Mouse (Mus musculus) CH12.LX (cell line): Measurements from ENCODE around the gene Zfp637. TPM values are rescaled to one million over a fixed set of nuclear protein-coding genes. Genes with fewer than 3 reads are reported as not detected.

Experiments
- DNase-seq: peaks from one replicate; pipeline ENCODE4 v3.0.0-alpha.2; 2013; ENCODE audit errors: extremely low read depth
- H3K27ac ChIP-seq: 2 replicates; pipeline ENCODE4 v1.5.1; 2012; ENCODE audit warnings: low read depth, mild to moderate bottlenecking, control low read depth, moderate library complexity; ENCODE audit not compliant: insufficient read depth
- H3K27me3 ChIP-seq: replicated peaks from 2 replicates; pipeline ENCODE3; 2012; ENCODE audit warnings: inconsistent platforms
- H3K36me3 ChIP-seq, 2 experiments: replicated peaks in 1 of 2; 2 replicates each; pipeline versions ENCODE3 to v1.6.1; 2012; ENCODE audit warnings: inconsistent platforms in 1 of 2, low read length in 1 of 2, mild to moderate bottlenecking in 1 of 2, mixed read lengths in 1 of 2, moderate library complexity in 1 of 2; ENCODE audit not compliant: control insufficient read depth in 1 of 2, insufficient read depth in 1 of 2
- H3K4me1 ChIP-seq, 2 experiments: 2 replicates each; pipeline ENCODE4 v1.6.1; 2012; ENCODE audit warnings: inconsistent platforms in 1 of 2, moderate library complexity in 1 of 2; ENCODE audit not compliant: insufficient read depth in 2 of 2, control insufficient read depth in 1 of 2
- H3K4me2 ChIP-seq: 2 replicates; pipeline ENCODE4 v1.6.1; 2012; ENCODE audit warnings: low read depth, mild to moderate bottlenecking, control low read depth; ENCODE audit not compliant: poor library complexity, insufficient read depth, severe bottlenecking
- H3K4me3 ChIP-seq, 3 experiments: fragments of 150-350 bp in 1 of 3; sonication (generic) in 1 of 3; replicated peaks in 1 of 3; 2 replicates each; pipeline versions ENCODE3 to v1.5.1; 2011 to 2012; ENCODE audit warnings: low read depth in 2 of 3, low read length in 2 of 3, mild to moderate bottlenecking in 2 of 3, moderate library complexity in 2 of 3, control low read depth in 1 of 3, improper control_type of control experiment in 1 of 3, inconsistent platforms in 1 of 3, mixed read lengths in 1 of 3; ENCODE audit not compliant: poor library complexity in 1 of 3
- H3K79me2 ChIP-seq: replicated peaks from 2 replicates; pipeline ENCODE4 v1.6.1; 2012; ENCODE audit warnings: mild to moderate bottlenecking, moderate library complexity; ENCODE audit not compliant: control insufficient read depth, poor library complexity, insufficient read depth, severe bottlenecking; ENCODE audit errors: extremely low read depth
- H3K9ac ChIP-seq: 2 replicates; pipeline ENCODE4 v1.6.1; 2012; ENCODE audit warnings: low read depth, mild to moderate bottlenecking, control low read depth, moderate library complexity; ENCODE audit not compliant: insufficient read depth
- H3K9me3 ChIP-seq: replicated peaks from 2 replicates; pipeline ENCODE3; 2012; ENCODE audit warnings: low read length, inconsistent platforms, mixed read lengths
- BHLHE40 ChIP-seq: IDR thresholded peaks from 2 replicates; pipeline ENCODE4 v1.6.1; 2011; ENCODE audit warnings: mild to moderate bottlenecking, low read depth, low read length, improper control_type of control experiment
- CHD1 ChIP-seq: IDR thresholded peaks from 2 replicates; pipeline ENCODE4 v1.6.1; 2012; ENCODE audit warnings: low read depth, low read length, improper control_type of control experiment, inconsistent platforms
- ELF1 ChIP-seq: IDR thresholded peaks from 2 replicates; pipeline ENCODE4 v1.6.1; 2014; ENCODE audit warnings: low read depth, mild to moderate bottlenecking, inconsistent platforms, low read length, improper control_type of control experiment
- EP300 ChIP-seq: IDR thresholded peaks from 2 replicates; pipeline ENCODE4 v1.6.1; 2011; ENCODE audit warnings: low read length, improper control_type of control experiment
- ETS1 ChIP-seq: conservative IDR thresholded peaks from 2 replicates; pipeline ENCODE4 v1.6.1; 2012; ENCODE audit warnings: low read depth, mild to moderate bottlenecking, inconsistent platforms, low read length, improper control_type of control experiment, moderate library complexity
- JUN ChIP-seq: IDR thresholded peaks from 2 replicates; pipeline ENCODE4 v1.6.1; 2011; ENCODE audit warnings: low read depth, mild to moderate bottlenecking, low read length, improper control_type of control experiment, moderate library complexity; ENCODE audit not compliant: insufficient read depth
- JUND ChIP-seq: conservative IDR thresholded peaks from 2 replicates; pipeline ENCODE4 v1.6.1; 2011; ENCODE audit warnings: low read depth, low read length, improper control_type of control experiment
- KAT2A ChIP-seq: IDR thresholded peaks from 2 replicates; pipeline ENCODE4 v1.6.1; 2012; ENCODE audit warnings: low read length, improper control_type of control experiment, inconsistent platforms; ENCODE audit not compliant: insufficient replicate concordance
- MAZ ChIP-seq: IDR thresholded peaks from 2 replicates; pipeline ENCODE4 v1.6.1; 2012; ENCODE audit warnings: low read depth, mild to moderate bottlenecking, inconsistent platforms, low read length, improper control_type of control experiment, moderate library complexity
- MEF2A ChIP-seq: IDR thresholded peaks from 2 replicates; pipeline ENCODE4 v1.6.1; 2014; ENCODE audit warnings: low read depth, mild to moderate bottlenecking, inconsistent platforms, low read length, improper control_type of control experiment, borderline replicate concordance
- MXI1 ChIP-seq: IDR thresholded peaks from 2 replicates; pipeline ENCODE4 v1.6.1; 2011; ENCODE audit warnings: mild to moderate bottlenecking, low read depth, low read length, improper control_type of control experiment
- MYC ChIP-seq: IDR thresholded peaks from 2 replicates; pipeline ENCODE4 v1.6.1; 2011; ENCODE audit warnings: low read depth, mild to moderate bottlenecking, improper control_type of control experiment, low read length
- NELFE ChIP-seq: IDR thresholded peaks from 2 replicates; pipeline ENCODE4 v1.6.1; 2011; ENCODE audit warnings: low read depth, low read length, improper control_type of control experiment
- PAX5 ChIP-seq: IDR thresholded peaks from 2 replicates; pipeline ENCODE4 v1.6.1; 2012; ENCODE audit warnings: low read length, inconsistent platforms, mixed read lengths
- POLR2A ChIP-seq: IDR thresholded peaks from 2 replicates; pipeline ENCODE4 v1.6.1; 2011; ENCODE audit warnings: low read depth, mild to moderate bottlenecking, improper control_type of control experiment, low read length
- POLR2AphosphoS2 ChIP-seq: IDR thresholded peaks from 2 replicates; pipeline ENCODE4 v1.6.1; 2011; ENCODE audit warnings: low read depth, low read length, improper control_type of control experiment
- SIN3A ChIP-seq: IDR thresholded peaks from 2 replicates; pipeline ENCODE4 v1.6.1; 2012; ENCODE audit warnings: low read length, improper control_type of control experiment, inconsistent platforms
- USF1 ChIP-seq: IDR thresholded peaks from 2 replicates; pipeline ENCODE4 v1.6.1; 2014; ENCODE audit warnings: low read depth, mild to moderate bottlenecking, inconsistent platforms, low read length, improper control_type of control experiment
- USF2 ChIP-seq: conservative IDR thresholded peaks from 2 replicates; pipeline ENCODE4 v1.6.1; 2011; ENCODE audit warnings: low read depth, low read length, improper control_type of control experiment
- ZC3H11A ChIP-seq: IDR thresholded peaks from 2 replicates; pipeline ENCODE4 v1.6.1; 2012; ENCODE audit warnings: low read depth, mild to moderate bottlenecking, inconsistent platforms, low read length, improper control_type of control experiment
- ZKSCAN1 ChIP-seq: IDR thresholded peaks from 2 replicates; pipeline ENCODE4 v1.6.1; 2012; ENCODE audit warnings: low read depth, inconsistent platforms, low read length, improper control_type of control experiment, borderline replicate concordance
- ZMIZ1 ChIP-seq: IDR thresholded peaks from 2 replicates; pipeline ENCODE4 v1.6.1; 2012; ENCODE audit warnings: low read depth, mild to moderate bottlenecking, inconsistent platforms, low read length, improper control_type of control experiment
- ZNF384 ChIP-seq: IDR thresholded peaks from 2 replicates; pipeline ENCODE4 v1.6.1; 2012; ENCODE audit warnings: low read depth, low read length, improper control_type of control experiment, inconsistent platforms
- dilution Hi-C: fragments of 300-500 bp; cut with MboI; formaldehyde crosslinking; loops from 2 replicates; pipeline ENCODE4 v1.14.3; 2020; ENCODE audit warnings: low sequenced_read_pairs; ENCODE audit not compliant: extremely low pct_unique_long_range_greater_than_20kb, extremely low pct_ligation_motif_present
- in situ Hi-C: fragments of 300-500 bp; cut with MboI; formaldehyde crosslinking; loops from 3 replicates; pipeline ENCODE4 v1.14.3; 2019; ENCODE audit warnings: low sequenced_read_pairs, low pct_ligation_motif_present, low pct_unique_long_range_greater_than_20kb, mixed read lengths
- polyA plus RNA-seq: library from polyadenylated mRNA; unstranded; fragments of >175 nt; gene quantifications from 2 replicates; pipeline ENCODE4 v1.2.1, GENCODE M21; 2012; ENCODE audit warnings: low read depth; ENCODE audit not compliant: insufficient read length
- total RNA-seq, 2 experiments: library from RNA; depleted of rRNA; stranded (reverse); fragments of 300-350 nt in 1 of 2; fragments of >200 nt in 1 of 2; gene quantifications; 2 replicates each; pipeline ENCODE4 v1.2.3; 2012 to 2014

Gene Zfp637
- total and polyA plus RNA-seq, 3 experiments: 12.5 to 19.7 (median 18.7) TPM

GRCm38 (mm10) chr6:117801801-117802200, 39.2 kb upstream of the Zfp637 start:
- H3K4me3 ChIP-seq: no peak overlapping the region
- H3K9me3 ChIP-seq: no peaks in the 10 kb centered on the region
- in situ Hi-C loops (no loop called here), dilution Hi-C loops (no loop called here)
- TF ChIP-seq MAZ: no peak
- no peak for TF ChIP-seq NELFE
- no peak for TF ChIP-seq POLR2A
- no peak for TF ChIP-seq SIN3A
- no peak for TF ChIP-seq JUND
- H3K4me1 ChIP-seq: no peaks in the 10 kb centered on the region
- H3K27ac ChIP-seq: no peak overlapping the region
- H3K4me2 ChIP-seq: no peak overlapping the region
- no peaks in the 10 kb centered on the region for H3K36me3 ChIP-seq
- no peak for DNase-seq
- peaks cover 68% of the 10 kb centered on the region for H3K27me3 ChIP-seq
- H3K9ac ChIP-seq: no peak overlapping the region
- no peaks in the 10 kb centered on the region for H3K79me2 ChIP-seq

GRCm38 (mm10) chr6:117807756-117808155, 33.2 kb upstream of the Zfp637 start:
- no peak overlapping the region for H3K4me2 ChIP-seq
- peaks cover 60% of the 10 kb centered on the region for H3K27me3 ChIP-seq
- no peaks in the 10 kb centered on the region for H3K79me2 ChIP-seq
- H3K9me3 ChIP-seq: no peaks in the 10 kb centered on the region
- H3K4me1 ChIP-seq: no peaks in the 10 kb centered on the region
- H3K9ac ChIP-seq: no peak overlapping the region
- TF ChIP-seq BHLHE40 (no peak), CHD1 (no peak), JUN (no peak), POLR2AphosphoS2 (no peak), ETS1 (no peak), ZMIZ1 (no peak), ZKSCAN1 (no peak), NELFE (no peak), PAX5 (no peak), MYC (no peak), ELF1 (no peak), MEF2A (no peak), MXI1 (no peak), EP300 (no peak), JUND (no peak), ZNF384 (no peak), ZC3H11A (no peak), USF1 (no peak), KAT2A (no peak), USF2 (no peak)
- no peak overlapping the region for H3K4me3 ChIP-seq
- DNase-seq: no peak
- in situ Hi-C loops (no loop called here), dilution Hi-C loops (no loop called here)
- no peaks in the 10 kb centered on the region for H3K36me3 ChIP-seq
- H3K27ac ChIP-seq: no peak overlapping the region
